Mouse (Mus musculus) hindlimb bud, embryonic 11.5 days (tissue): ENCODE measurements around the gene Mbtps1.

Experiments
- DNase-seq: peaks from one replicate; pipeline ENCODE4 v3.0.0-alpha.2; 2012; ENCODE audit warnings: low read depth, low spot score; ENCODE audit errors: extremely low spot score

Mbtps1 gene

GRCm38 (mm10) chr8:119503191-119503767 is 55.3 kb downstream of the Mbtps1 start:
- no peak for DNase-seq

- no peak for DNase-seq
Observed at GRCm38 (mm10) chr8:119502111-119502510, 56.4 kb downstream of the Mbtps1 start.

GRCm38 (mm10) chr8:119501598-119501997 is 56.9 kb downstream of the Mbtps1 start, which contains the start of gene Slc38a8:
Slc38a8 (minus strand) TSS chr8:119501698.
- DNase-seq, result no peak

DNA sequence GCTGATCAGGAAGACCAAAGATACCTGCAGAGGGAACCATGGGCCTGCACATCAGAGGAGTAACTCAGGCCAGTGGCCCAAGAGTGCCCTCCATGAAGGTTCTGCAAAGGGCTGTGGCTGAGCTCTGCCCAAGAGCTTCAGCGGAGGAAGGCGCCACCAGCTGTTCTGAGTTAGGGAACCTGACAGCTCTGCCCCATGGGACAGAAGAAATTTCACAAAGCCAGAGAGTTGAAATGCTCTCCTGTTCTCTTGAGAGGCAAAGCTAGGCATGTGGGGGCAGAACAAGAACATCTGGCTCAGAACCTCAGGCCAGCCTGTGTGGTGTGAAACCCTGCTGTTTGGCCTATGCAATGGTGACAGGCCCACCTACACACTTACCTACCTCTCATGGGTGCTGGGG is 58.7 kb downstream of the Mbtps1 start:
- no peak for DNase-seq

DNA sequence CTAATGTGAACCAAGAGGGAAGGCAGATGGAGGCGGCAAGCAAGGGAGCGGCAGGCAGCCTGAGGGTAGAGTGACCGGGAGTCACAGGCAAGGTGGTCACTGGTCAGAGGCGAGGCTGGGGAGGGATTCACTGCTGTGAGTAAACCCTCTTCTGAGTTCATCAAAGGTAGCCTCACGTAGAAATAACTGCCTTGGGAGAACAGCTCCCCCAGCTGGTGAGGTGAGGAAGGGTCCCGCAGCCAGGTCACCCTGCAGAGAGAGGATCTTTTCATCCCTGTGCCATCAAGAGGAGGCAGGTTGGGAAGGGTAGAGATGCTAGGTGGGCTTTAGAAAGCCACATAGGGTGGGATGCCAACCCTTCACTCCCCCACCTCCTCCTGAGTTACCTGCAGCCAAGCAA is 61.7 kb downstream of the Mbtps1 start:
- no peak for DNase-seq

- no peak for DNase-seq
Observed at GRCm38 (mm10) chr8:119487093-119487492, 71.4 kb downstream of the Mbtps1 start.

GRCm38 (mm10) chr8:119484145-119484896 is 74.2 kb downstream of the Mbtps1 start:
- no peak for DNase-seq

GRCm38 (mm10) chr8:119478684-119479083 is 79.9 kb downstream of the Mbtps1 start:
- no peak for DNase-seq

DNA sequence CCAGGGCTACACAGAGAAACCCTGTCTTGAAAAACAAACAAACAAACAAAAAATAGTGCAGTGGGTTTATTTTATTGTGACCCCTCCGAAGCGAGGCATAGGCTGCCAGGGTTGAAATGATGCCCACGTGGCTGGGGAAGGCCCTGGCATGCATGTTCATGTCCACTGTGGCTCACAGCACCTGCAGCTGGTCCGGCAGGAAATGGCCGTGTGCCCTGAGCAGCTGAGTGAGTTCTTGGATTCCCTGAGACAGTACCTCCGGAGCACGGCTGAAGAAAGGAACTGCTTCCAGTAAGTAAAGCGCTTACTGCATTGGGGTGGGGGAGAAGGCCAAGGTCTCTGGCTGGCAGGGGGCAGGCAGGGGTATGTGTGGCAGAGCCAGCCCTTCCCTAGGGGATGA is 90.4 kb downstream of the Mbtps1 start:
- DNase-seq, result no peak

DNA sequence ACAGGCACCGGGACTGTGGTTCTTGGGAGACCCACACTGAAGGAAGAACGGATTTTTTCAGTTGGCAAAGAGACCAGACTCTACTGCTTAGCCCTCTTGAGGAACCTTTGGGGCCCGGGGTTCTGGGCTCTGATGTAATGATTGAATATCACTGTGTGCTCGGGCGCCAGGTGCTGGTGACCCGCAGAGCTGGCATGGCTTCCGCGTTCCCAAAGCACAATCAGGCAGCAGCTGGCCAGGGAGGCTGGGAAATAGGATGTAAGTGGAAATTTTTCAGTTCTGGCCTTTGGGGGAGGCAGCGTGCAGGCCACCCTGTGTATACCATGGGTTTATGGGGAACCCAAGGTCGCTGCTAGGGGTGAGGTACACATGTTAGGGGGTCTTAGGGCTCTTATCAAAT is 91.7 kb downstream of the Mbtps1 start:
- DNase-seq, result no peak

GRCm38 (mm10) chr8:119466105-119466504 is 92.4 kb downstream of the Mbtps1 start:
- DNase-seq, result no peak

GRCm38 (mm10) chr8:119463709-119464108 is 94.8 kb downstream of the Mbtps1 start:
- DNase-seq, result no peak

GRCm38 (mm10) chr8:119461356-119461755 is 97.2 kb downstream of the Mbtps1 start:
- no peak for DNase-seq

DNA sequence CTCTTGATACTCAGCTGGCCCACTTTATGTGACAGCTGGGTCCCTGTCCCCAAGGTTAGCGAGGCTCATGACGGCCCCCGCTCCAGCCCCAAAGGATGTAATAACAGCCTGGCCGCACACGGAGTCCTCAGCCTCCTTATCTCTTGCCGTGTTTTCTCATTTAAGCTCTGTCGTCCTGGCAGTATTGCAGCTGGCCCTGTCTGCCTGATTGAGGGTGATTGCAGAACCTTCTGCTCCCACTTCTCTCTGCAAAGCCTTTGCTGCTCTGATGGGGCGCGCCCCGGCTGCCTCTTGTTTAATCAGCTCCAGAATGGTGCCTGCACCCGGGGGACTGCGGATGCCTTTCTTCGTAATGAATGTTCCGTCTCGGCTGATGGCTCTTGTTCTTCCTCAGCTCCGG is 98.8 kb downstream of the Mbtps1 start:
- no peak for DNase-seq
